Mouse (Mus musculus): ENCODE data around the gene Wfdc2. TPM values are rescaled to one million over a fixed set of nuclear protein-coding genes. Genes with fewer than 3 reads are reported as not detected.

The Wfdc2 gene
- total and polyA plus RNA-seq, 2 experiments: 4.6 to 9.9 TPM

DNA sequence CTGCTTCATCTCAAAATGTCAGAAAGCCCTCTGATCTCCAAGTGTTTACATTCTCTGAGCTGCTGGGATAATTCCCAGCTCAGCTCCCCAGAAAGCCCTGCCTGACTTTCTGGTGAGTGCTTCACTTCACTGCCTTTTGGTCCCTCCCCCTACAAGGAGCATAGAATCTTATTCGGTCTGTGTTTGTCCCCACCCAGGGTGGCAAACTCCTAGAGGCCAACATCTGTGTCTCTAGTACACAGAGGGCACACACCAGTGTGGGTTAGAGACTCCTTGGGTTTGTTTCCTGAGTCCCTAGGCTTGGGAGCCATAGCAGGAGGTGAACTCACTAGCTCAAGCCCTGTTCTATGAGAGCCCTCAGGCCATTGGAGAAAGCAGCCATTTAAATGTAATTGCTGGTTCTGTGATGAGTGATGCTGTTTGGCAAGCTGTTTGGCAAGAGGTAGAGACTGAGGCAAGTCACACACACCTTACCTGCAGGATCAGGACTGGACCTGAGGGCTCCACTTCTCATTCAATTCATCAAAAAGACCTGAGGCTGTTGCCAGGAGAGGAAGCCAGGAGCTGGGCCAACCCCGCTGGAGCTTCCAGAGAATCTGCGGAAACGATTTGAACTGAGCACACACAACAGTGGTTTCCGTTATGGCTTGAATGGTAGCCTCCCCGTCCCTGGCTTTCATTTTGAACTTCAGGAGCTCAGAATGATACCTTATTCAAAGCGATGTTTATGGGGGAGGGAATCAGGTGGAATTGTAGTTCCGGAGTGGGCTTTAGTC is 21.4 kb upstream of the Wfdc2 start:
- WGBS: 29% methylated on average over 8 of the region's 8 CpGs
- no peak overlapping the region for H3K27ac ChIP-seq (replicated peaks; ENCODE audit: insufficient read depth, low read depth, low read length)
- H3K4me3 ChIP-seq (ENCODE audit: insufficient read depth, low read depth, low read length): no peak overlapping the region
- H3K27me3 ChIP-seq (ENCODE audit: control insufficient read depth, insufficient read depth, low read length): peaks cover 5% of the 10 kb centered on the region; the same call in 1 of the 2 replicates
- TF ChIP-seq CTCF (IDR thresholded peaks at IDR 0.05; ENCODE audit: low read depth, low read length) (no peak), POLR2A (IDR thresholded peaks at IDR 0.05; ENCODE audit: extremely low read depth, insufficient read depth, low read length) (no peak)
- no peaks in the 10 kb centered on the region for H3K36me3 ChIP-seq (ENCODE audit: control insufficient read depth, insufficient read depth, low read length)
- H3K9ac ChIP-seq (ENCODE audit: low read depth, low read length): no peak overlapping the region
- no peaks in the 10 kb centered on the region for H3K4me1 ChIP-seq (ENCODE audit: control insufficient read depth, insufficient read depth, low read length)
- no peak for DNase-seq (ENCODE audit: extremely low read depth, low read depth, low spot score)
- no peaks in the 10 kb centered on the region for H3K79me2 ChIP-seq (ENCODE audit: control insufficient read depth, insufficient read depth, low read length)

- Histone ChIP-seq H3K27me3 (ENCODE audit: control insufficient read depth, insufficient read depth, low read length) (peaks cover 5% of the 10 kb centered on the region; the same call in 1 of the 2 replicates), H3K36me3 (ENCODE audit: control insufficient read depth, insufficient read depth, low read length) (no peaks in the 10 kb centered on the region), H3K27ac (replicated peaks; ENCODE audit: insufficient read depth, low read depth, low read length) (no peak overlapping the region), H3K4me3 (ENCODE audit: insufficient read depth, low read depth, low read length) (no peak overlapping the region), H3K4me1 (ENCODE audit: control insufficient read depth, insufficient read depth, low read length) (no peaks in the 10 kb centered on the region), H3K79me2 (ENCODE audit: control insufficient read depth, insufficient read depth, low read length) (no peaks in the 10 kb centered on the region), H3K9ac (ENCODE audit: low read depth, low read length) (no peak overlapping the region)
- DNase-seq (ENCODE audit: extremely low read depth, low read depth, low spot score): no peak
- WGBS: 67% methylated on average over 5 of the region's 5 CpGs
- no peak for TF ChIP-seq CTCF (IDR thresholded peaks at IDR 0.05; ENCODE audit: low read depth, low read length)
- no peak for TF ChIP-seq POLR2A (IDR thresholded peaks at IDR 0.05; ENCODE audit: extremely low read depth, insufficient read depth, low read length)
These were observed 20.1 kb upstream of the Wfdc2 start for GRCm38 (mm10) chr2:164542132-164542531.

DNA sequence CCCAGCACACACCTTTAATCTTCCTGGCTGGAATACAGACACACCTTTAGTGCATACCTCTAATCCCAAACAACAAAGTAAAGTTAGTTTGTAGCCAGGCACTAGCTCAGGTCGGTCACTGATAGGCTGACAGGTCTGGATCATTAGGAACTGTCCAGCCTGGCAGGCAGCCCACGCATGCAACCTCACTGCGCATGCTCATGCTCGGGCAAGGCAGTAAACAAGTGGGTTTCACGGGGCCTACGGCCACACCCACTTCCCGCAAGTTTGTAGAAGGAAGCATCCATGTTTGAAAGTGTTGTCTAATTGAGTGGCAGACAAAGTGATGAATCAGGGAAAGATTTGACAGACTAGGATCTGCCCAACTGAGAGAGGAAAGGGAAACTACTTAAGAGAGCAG is 19.6 kb upstream of the Wfdc2 start:
- Histone ChIP-seq H3K4me1 (ENCODE audit: control insufficient read depth, insufficient read depth, low read length) (no peaks in the 10 kb centered on the region), H3K36me3 (ENCODE audit: control insufficient read depth, insufficient read depth, low read length) (no peaks in the 10 kb centered on the region), H3K9ac (ENCODE audit: low read depth, low read length) (no peak overlapping the region), H3K79me2 (ENCODE audit: control insufficient read depth, insufficient read depth, low read length) (no peaks in the 10 kb centered on the region), H3K27me3 (ENCODE audit: control insufficient read depth, insufficient read depth, low read length) (peaks cover 5% of the 10 kb centered on the region; the same call in 1 of the 2 replicates), H3K27ac (replicated peaks; ENCODE audit: insufficient read depth, low read depth, low read length) (no peak overlapping the region), H3K4me3 (ENCODE audit: insufficient read depth, low read depth, low read length) (no peak overlapping the region)
- 83% methylated on average over 7 of the region's 7 CpGs for WGBS
- TF ChIP-seq POLR2A (IDR thresholded peaks at IDR 0.05; ENCODE audit: extremely low read depth, insufficient read depth, low read length): no peak
- no peak for TF ChIP-seq CTCF (IDR thresholded peaks at IDR 0.05; ENCODE audit: low read depth, low read length)
- DNase-seq (ENCODE audit: extremely low read depth, low read depth, low spot score): no peak

DNA sequence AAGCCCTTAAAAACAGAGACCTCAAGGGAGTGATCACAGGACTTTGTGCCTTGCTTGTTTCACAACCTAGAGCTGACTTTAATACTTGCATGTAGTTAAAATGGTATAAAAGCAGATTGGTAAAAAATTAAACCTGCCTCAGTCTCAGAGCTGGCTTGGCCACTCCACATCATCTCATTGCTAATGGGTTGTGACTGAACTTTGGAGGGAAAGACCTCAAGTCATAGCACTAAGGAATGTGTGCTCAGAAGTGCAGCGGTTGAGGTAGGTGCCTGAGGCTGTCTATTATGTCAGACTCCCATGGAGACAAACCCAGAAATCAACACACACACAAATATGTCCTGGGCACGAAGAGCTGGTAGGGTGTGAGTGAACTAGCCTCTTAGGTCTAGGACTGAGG is 18.5 kb upstream of the Wfdc2 start:
- H3K27ac ChIP-seq (replicated peaks; ENCODE audit: insufficient read depth, low read depth, low read length): no peak overlapping the region
- H3K36me3 ChIP-seq (ENCODE audit: control insufficient read depth, insufficient read depth, low read length): no peaks in the 10 kb centered on the region
- no peak overlapping the region for H3K9ac ChIP-seq (ENCODE audit: low read depth, low read length)
- no peak for DNase-seq (ENCODE audit: extremely low read depth, low read depth, low spot score)
- no peak overlapping the region for H3K4me3 ChIP-seq (ENCODE audit: insufficient read depth, low read depth, low read length)
- no peaks in the 10 kb centered on the region for H3K79me2 ChIP-seq (ENCODE audit: control insufficient read depth, insufficient read depth, low read length)
- TF ChIP-seq CTCF (IDR thresholded peaks at IDR 0.05; ENCODE audit: low read depth, low read length) (no peak), POLR2A (IDR thresholded peaks at IDR 0.05; ENCODE audit: extremely low read depth, insufficient read depth, low read length) (no peak)
- WGBS: 78% methylated on average over 2 of the region's 2 CpGs
- H3K4me1 ChIP-seq (ENCODE audit: control insufficient read depth, insufficient read depth, low read length): no peaks in the 10 kb centered on the region
- H3K27me3 ChIP-seq (ENCODE audit: control insufficient read depth, insufficient read depth, low read length): peaks cover 5% of the 10 kb centered on the region; the same call in 1 of the 2 replicates

GRCm38 (mm10) chr2:164544454-164545097 is 17.6 kb upstream of the Wfdc2 start:
- no peaks in the 10 kb centered on the region for H3K36me3 ChIP-seq (ENCODE audit: control insufficient read depth, insufficient read depth, low read length)
- H3K4me3 ChIP-seq (ENCODE audit: insufficient read depth, low read depth, low read length): no peak overlapping the region
- H3K27ac ChIP-seq (replicated peaks; ENCODE audit: insufficient read depth, low read depth, low read length): no peak overlapping the region
- H3K79me2 ChIP-seq (ENCODE audit: control insufficient read depth, insufficient read depth, low read length): no peaks in the 10 kb centered on the region
- TF ChIP-seq POLR2A (IDR thresholded peaks at IDR 0.05; ENCODE audit: extremely low read depth, insufficient read depth, low read length) (no peak), CTCF (IDR thresholded peaks at IDR 0.05; ENCODE audit: low read depth, low read length) (no peak)
- H3K9ac ChIP-seq (ENCODE audit: low read depth, low read length): no peak overlapping the region
- no peak for DNase-seq (ENCODE audit: extremely low read depth, low read depth, low spot score)
- peaks cover 5% of the 10 kb centered on the region; the same call in 1 of the 2 replicates for H3K27me3 ChIP-seq (ENCODE audit: control insufficient read depth, insufficient read depth, low read length)
- no peaks in the 10 kb centered on the region for H3K4me1 ChIP-seq (ENCODE audit: control insufficient read depth, insufficient read depth, low read length)
- 40% methylated on average over 5 of the region's 5 CpGs for WGBS

DNA sequence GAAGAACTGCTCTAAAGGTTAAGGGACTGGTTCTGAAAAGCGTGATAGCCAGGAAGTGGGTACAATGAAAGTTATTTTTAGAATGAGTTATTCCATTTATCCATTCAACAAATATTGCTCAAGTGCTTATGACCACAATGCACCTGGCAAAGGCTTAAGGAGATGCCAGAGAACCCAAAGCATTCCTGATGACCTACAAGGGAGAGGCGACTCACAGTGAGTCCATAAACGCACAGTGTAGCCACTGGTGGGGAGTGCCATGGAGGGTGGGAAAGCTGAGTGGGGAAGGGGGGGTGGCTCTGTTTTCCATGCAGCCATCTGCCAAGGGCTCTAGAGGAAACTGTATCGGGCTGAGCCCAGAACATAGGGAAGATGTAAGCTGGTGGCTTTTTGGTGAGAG is 12.9 kb upstream of the Wfdc2 start:
- Histone ChIP-seq H3K79me2 (ENCODE audit: control insufficient read depth, insufficient read depth, low read length) (no peaks in the 10 kb centered on the region), H3K4me3 (ENCODE audit: insufficient read depth, low read depth, low read length) (no peak overlapping the region), H3K27ac (replicated peaks; ENCODE audit: insufficient read depth, low read depth, low read length) (no peak overlapping the region), H3K9ac (ENCODE audit: low read depth, low read length) (no peak overlapping the region), H3K36me3 (ENCODE audit: control insufficient read depth, insufficient read depth, low read length) (no peaks in the 10 kb centered on the region), H3K4me1 (ENCODE audit: control insufficient read depth, insufficient read depth, low read length) (no peaks in the 10 kb centered on the region), H3K27me3 (ENCODE audit: control insufficient read depth, insufficient read depth, low read length) (peaks cover 6% of the 10 kb centered on the region; the same call in 1 of the 2 replicates)
- TF ChIP-seq POLR2A (IDR thresholded peaks at IDR 0.05; ENCODE audit: extremely low read depth, insufficient read depth, low read length) (no peak), CTCF (IDR thresholded peaks at IDR 0.05; ENCODE audit: low read depth, low read length) (no peak)
- no peak for DNase-seq (ENCODE audit: extremely low read depth, low read depth, low spot score)
- WGBS: 40% methylated on average over 4 of the region's 4 CpGs
